Mouse (Mus musculus): ENCODE results near the gene 3110040M04Rik.

DNA sequence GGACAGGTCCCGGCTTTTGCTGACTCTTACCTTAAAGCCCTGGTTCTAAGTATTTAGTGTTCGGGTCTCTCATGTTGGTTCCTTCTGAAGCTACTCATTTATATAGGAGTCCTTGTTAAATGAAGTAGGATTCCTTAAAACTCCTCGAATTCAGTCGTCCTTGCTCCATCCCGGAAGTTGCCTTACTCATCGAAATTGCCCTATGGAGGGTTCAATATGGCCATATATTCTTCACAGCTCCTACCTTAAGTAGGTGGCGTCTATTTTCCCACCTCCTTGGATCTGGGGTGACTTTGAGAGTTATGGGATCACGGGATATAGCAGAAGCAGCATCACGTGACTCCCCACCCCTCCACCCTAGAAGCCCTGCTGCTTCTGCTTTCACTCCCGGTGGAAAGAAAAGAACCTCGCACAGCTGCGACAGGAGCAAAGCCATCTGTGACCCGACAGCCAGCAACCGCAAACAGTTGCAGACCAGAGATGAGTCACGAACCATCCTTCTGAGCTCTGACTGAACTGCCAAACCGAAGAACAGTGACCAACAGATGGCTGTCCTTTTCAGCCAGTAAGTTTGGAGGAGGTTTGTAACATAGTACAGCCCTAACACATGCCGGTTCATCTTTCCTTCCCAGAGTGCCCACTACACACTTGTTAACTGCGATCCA lies 46.7 kb downstream of the 3110040M04Rik start:
- no peak for TF ChIP-seq POLR2A (IDR thresholded peaks at IDR 0.05; ENCODE audit: low read depth, low read length)
- no peak for TF ChIP-seq CTCF (conservative IDR thresholded peaks at IDR 0.05; ENCODE audit: insufficient read depth, insufficient read length, low read depth, low read length)

Measured in kidney, adult 2 months (tissue).